Mouse (Mus musculus) large intestine, adult 2 months (tissue): ENCODE data around the gene Usp29. TPM values are rescaled to one million over a fixed set of nuclear protein-coding genes. Genes with fewer than 3 reads are reported as not detected.
"Not testable (repeated sequence)": the region's sequence is repeated elsewhere in the genome, so short reads cannot be mapped to it uniquely, and the experiment has no call there.

ENCODE experiments used
- DNase-seq: peaks from one replicate; pipeline ENCODE4 v3.0.0-alpha.2; 2012; ENCODE audit warnings: low read depth, low spot score
- WGBS: fragments of 180-500 bp; shearing (Covaris S2); methylation state at CpG from one replicate; pipeline ENCODE4 v1.1.7; 2018; 5-methylcytosine and 5-hydroxymethylcytosine counted together
- polyA plus RNA-seq: library from polyadenylated mRNA; depleted of rRNA; stranded (reverse); fragments of >200 nt; gene quantifications from 2 replicates; pipeline ENCODE4 v1.2.3, GENCODE M21; 2012; rRNA removed

Usp29 gene
- polyA plus RNA-seq, 1 experiment, result 0.16 TPM

GRCm38 (mm10) chr7:7005441-7005840, 275.1 kb downstream of the Usp29 start:
- DNase-seq, result not testable (repeated sequence)

More at GRCm38 (mm10) chr7:7005441-7005840, 275.1 kb downstream of the Usp29 start:
- WGBS, result 69% methylated on average over 5 of the region's 5 CpGs

Other genes with a start within 250 kb of the Usp29 start
- not detected in 2 replicates for gene Olfr5, start 243.6 kb upstream of the Usp29 start, polyA plus RNA-seq
- not detected in 2 replicates for gene Olfr1347, start 230.8 kb upstream of the Usp29 start, polyA plus RNA-seq
- not detected in 2 replicates for gene Olfr1348, start 221.8 kb upstream of the Usp29 start, polyA plus RNA-seq
- gene Olfr1349, start 207.6 kb upstream of the Usp29 start, polyA plus RNA-seq, result not detected in 2 replicates
- not detected in 2 replicates for gene Olfr1350, start 165.7 kb upstream of the Usp29 start, polyA plus RNA-seq
- gene Zim1, start 34.1 kb upstream of the Usp29 start, polyA plus RNA-seq, result 0.05 and 0.21 TPM in 2 replicates
- gene Peg3, start 147 bp upstream of the Usp29 start, polyA plus RNA-seq, result 0.68 and 1.6 TPM in 2 replicates